Mouse (Mus musculus): ENCODE measurements at regions not wholly inside any gene's neighbourhood (a gene's known extent, or its start where the extent isn't known, plus 50 kb on each side); places are given as distances from the start of the nearest gene placed in this dataset.

DNA sequence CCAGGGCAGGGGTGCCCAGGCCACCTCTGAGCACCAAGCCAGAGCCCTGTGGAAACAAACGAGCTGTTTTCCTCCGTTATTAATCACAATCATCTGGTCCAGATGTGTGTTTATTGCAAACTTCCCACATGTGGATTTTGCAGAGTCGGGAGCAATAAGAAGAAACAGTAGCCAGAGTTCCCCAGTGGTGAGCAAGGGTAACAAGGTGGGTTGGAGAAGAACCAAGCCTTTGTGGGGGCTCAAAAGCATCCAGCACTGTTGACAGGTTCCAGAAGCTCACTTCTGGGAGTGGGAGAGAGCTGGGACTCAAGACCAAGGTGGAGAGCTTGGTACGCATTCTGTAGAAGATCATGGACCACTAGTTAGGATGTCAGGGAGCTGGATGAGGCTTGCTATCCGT lies 63.6 kb downstream of the Hif1an start:
- no peak for DNase-seq

DNA sequence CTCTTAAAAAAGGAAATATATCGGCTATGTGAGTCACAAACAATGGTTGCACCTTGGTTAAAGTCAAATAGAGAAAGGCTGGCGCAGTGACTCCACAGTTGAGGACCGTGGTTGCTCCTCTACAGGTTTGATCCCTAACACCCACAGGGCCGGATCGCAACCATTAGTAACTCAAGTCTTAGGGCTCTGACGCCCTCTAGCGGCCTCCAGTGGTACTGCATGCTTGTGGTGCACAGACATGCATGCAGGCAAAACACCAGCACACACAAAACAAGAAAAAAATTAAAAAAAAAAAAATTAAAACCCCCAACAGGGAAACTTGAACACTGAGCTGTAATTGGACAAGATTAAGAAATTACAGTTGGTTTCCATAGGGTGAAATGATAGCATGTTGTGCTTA lies 67.1 kb downstream of the Hif1an start:
- DNase-seq: no peak

DNA sequence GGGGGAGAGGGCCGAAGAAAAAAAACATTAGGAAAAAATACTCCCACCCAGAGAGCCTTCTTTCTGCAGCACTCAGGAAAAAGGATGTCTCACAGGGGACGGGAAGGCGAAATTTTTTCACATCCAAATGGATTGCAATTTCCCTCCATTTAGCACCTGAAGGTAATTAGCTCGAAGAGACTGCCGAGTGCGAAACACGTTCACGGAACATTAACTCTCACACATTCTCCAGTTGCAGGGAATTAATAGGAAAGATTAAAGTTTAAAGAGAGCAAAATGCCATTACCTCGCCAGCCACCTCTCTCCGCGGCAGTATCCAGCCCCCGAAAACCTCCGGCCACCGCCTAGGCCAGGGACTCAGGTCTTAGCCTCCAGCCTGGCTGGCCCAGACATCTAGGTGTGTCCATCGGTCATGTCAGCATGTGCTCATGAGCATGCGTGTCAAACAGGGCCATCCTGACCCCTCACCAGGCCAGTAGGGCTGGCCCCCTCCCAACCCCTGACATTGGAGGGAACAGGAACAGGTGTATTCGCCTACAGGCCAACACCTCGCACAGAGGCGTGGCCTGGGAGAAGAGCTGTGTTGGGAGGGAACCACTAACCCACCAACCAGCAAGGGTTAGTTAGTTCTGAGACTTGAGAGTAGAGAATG lies 68.8 kb downstream of the Hif1an start:
- no peak for DNase-seq

DNA sequence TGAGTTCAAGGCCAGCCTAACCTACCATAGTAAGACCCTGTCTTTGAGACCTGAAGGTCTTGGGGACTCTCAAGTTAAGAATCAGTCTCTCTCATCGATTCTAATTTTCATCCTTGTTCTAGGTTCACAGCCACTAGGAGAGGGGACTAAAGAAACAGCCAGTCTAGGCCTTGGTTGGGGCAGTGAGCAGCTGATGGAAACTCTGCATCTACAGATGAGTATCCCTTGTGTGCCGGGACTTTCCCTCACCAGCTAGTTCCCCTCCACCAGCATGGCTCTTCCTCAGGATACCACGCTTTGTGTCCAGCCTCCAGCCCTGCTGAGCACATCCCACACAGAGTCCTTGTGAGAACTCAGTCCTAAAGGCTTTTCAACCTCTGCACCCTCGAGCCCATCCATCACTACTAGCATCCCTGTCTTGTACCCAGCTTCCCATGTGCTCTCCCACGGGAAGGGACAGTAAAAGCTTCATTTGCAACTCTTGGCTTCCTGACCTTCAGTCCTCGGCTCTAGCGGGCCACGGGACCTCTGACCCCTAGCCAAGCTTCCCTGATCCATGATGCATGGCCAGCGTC lies 74.6 kb downstream of the Hif1an start:
- DNase-seq: no peak

DNA sequence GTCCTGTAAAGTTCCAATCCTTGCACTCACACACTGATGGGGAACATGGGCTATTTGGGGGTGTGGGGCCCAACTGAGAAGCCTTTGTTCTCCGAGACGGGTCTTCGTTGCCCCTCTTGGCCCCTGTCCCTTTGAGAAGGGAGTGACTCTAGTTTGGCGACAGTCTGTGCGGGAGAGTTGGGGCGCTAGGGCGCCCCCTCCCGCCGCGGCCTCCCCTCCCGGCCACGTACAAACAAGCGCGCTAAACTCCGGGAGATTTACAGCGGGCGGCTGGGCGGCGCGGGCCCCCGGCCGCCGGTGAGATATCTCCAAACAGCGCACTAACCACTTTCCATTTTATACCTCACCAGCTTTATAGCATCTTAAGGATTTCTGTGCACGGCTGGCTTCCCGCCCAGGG lies 77.4 kb downstream of the Hif1an start:
- DNase-seq: no peak

DNA sequence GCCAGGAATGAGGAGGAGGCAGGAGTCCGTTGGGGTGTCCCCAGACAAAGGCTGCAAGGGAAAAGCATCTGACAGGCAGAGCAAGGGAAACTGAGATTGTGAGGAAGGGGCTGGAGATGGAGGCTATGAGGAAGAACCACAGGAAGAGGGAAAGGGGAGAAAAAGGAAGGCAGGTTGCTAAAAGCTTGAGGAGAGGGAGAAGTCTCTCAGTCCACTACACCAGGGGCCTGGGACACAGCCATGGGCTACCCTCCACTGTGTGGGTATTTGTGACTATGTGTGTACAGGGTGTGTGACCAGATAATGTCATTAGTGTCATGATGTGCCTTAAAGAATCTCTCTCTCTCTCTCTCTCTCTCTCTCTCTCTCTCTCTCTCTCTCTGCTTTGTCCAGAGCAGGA lies 77.9 kb downstream of the Hif1an start:
- DNase-seq: no peak

DNA sequence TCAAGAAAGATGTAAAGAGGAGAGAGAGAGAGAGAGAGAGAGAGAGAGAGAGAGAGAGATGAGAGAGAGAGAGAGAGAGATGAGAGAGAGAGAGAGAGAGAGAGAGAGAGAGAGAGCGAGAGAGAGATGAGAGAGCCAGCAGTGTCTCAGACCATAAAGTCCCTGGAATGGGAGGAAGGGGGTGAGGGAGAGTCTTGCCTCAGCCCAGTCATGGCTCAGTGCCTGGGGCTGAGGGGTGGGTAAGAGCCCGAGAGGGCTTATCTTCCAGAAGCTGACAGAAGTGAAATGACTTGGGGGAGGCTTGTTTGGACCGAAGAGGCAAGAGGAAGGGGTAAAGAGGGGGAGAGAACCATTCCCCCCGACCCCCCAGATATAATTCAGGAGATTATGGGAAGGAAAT lies 79.6 kb downstream of the Hif1an start:
- no peak for DNase-seq

DNA sequence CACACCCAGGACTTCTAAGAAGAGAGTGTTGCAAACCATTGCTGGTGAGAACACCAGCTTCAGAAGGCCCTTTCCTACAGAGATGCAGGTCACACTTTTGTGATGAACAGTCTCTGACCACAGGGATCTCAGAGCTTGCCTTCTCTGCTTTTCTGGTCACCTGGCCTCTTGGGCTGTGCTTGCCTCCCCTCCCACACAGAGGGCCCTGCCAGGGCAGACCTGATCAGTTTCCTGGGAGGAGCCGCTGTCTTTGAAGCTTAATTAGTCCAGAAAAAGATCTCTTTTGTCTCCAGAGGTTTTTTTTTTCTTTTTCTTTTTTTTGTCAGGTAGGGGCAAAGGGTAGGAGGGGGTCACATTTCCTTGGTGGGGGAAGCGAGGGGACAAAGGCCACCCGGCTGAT lies 81.7 kb downstream of the Hif1an start:
- no peak for DNase-seq

DNA sequence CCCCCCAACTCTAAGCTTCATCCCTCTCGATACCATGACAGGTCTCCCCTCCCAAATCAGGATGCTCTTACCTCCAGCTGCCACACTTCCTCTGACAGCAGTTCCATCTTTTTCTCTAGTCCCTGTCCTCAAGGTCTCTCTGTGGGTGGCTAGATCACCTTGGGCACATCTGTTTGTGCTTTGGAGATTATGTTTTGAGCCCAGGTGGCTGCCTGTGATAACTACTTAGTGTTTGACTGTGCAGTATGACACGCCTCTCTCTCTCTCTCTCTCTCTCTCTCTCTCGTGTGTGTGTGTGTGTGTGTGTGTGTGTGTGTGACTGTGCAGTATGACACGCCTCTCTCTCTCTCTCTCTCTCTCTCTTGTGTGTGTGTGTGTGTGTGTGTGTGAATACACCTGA lies 82.3 kb downstream of the Hif1an start:
- DNase-seq: no peak

DNA sequence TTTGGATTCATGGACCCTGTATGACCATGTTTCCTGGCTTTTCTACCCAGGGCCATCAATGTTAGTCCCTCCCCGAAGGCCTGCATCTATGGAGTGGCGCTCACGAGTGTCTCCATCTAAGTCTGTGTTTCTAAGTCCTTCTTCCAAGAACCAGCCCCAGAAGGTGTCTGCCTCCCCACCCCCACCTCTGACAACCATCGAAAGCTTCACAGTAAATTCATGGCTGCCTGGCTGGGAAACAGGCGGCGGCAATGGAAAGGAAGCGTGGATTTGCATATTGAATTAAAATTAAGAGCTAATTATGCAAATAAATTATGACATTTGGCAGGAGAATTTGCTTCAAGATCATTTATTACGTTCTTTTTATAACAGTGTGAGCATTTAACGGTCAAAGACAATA lies 83.9 kb downstream of the Hif1an start:
- DNase-seq: no peak

DNA sequence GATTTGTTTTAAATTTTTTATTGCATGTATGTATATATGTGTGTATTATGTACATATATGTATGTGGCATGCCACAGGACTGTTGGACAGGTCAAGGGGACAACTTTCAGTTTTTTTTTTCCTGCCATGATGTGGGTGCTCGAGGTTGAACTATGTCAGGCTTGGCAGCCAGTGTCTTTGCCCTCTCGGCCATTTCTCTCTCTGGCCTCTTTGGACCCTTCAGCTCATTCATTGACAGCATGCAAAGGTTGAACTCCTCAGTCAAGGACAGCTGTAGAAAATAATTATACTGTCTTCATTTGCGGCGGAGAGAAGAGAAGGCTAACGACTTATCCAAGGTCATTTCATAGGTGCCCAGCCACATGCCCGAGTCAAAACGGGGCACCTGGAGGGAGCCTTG lies 86.6 kb downstream of the Hif1an start:
- DNase-seq: no peak

DNA sequence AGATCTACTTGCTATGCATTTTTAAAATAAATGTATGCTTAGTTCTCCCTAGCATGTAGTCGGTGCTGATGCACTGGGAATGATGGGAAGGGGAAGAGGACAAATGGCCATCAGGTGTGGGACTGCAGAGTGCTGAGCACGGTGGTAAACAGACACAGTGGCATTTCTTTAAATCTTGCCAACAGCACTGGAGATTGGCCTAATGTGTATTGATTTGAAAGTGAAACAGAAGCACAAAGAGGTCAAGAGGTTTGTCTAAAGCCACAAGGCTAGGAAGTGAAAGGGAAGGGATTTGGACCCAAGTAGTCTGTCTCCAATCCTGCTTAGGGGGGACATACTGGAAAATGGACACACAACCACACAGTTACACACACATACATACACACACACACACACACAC lies 88.2 kb downstream of the Hif1an start:
- no peak for DNase-seq

DNA sequence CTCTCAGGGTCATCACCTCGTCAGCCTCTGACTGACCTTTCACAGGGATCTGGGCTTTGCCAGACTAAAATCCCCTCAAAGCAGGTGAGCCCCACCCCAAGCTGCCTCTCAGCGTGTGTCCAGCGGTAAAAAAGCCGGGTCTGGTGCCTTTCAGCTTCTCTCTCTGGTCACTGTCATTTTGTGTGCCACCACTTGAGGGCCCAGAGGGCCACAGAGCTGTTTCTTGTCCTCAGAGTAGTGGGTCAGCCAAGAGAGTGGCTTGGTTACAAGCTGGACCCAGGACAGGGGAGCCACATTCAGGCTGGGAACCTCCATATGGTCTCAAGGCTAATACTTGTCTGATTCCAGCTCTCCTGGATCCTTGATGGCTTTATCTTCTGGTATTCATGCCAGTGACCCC lies 89.0 kb downstream of the Hif1an start:
- DNase-seq: no peak

DNA sequence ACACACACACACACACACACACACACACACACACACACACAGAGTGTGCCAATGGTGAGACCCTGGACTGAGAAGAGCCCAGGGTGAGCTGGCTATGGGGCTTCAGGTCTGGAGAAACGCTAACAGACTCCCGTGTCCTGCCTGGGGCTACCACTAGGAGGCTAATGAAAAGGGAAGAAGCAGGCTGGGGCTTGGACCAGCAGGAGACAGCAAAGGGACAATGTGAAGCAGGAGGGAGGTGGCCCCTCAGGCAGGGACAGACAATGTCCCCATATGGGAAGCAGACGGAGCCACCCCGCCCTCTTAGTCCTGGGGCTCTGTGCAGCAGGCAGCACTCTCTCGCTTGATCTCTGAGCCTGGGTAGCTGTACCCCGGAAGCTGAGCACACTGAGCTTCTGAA lies 93.1 kb downstream of the Hif1an start:
- no peak for DNase-seq

DNA sequence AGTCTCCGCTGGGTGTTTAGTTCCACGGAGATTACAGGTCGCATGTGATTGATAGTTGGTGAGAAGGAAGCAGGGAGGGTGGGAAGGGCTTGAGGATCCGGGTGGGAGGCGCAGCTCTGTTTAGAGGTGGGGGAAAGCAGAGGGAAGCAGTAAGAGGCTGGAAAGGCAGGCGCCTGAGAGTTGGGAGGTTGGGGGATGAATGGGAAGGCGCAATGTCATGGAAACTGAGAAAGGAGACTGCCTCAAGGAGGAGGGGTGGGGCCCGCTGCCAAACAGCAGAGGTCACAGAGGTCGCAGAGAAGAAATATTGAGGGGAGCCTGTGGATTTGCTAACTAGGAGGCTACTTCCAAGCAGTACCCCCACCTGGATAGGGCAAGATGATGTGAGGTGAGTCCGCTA lies 96.5 kb upstream of the Pax2 start:
- DNase-seq: no peak

DNA sequence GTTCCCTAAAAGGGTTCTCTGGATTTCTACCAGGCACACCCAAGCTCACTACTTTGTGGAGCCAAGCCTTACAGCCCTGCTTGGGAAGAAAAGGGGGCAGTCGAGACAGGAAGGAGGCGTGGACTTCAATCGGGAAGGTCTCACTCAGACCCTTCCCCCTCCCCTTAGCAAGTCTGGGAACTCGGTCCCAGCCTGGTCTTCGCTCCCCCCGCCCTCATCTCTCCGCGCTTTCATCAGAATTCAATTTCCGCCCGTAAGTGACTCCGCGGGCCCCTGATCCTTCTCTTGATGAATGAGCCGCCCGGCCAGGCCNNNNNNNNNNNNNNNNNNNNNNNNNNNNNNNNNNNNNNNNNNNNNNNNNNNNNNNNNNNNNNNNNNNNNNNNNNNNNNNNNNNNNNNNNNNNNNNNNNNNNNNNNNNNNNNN lies 86.3 kb upstream of the Pax2 start:
- DNase-seq: no peak

DNA sequence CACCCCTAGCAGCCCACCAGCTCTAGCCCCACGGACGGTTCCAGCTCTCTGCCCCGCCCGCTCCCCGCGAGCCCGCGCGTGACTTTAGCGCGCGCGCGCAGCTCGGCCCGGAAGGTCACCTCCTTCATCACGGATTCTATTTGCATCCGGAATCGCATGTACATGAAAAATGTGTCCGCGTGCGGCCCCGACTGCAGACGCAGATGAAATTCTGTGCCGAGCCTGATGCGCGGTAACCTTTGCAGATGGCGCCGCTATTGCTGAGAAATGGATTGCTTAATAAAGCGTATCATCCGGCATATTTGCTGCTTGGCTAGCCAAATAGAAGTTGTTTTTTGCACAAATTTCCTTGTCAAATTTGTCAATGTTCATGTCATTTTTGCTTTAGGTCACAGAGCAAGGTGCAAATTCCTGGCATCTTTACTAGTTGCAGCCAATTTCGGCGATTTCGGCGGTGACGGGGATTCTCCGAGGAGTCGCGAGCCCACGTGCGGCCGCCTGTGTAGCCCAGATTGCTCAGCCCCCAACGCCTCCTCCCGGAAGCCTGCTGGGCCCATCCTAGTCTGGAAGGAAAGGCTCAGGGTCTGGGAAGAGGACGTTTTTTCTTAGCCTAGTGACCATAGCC lies 81.1 kb upstream of the Pax2 start:
- DNase-seq: peak; percentile 20

DNA sequence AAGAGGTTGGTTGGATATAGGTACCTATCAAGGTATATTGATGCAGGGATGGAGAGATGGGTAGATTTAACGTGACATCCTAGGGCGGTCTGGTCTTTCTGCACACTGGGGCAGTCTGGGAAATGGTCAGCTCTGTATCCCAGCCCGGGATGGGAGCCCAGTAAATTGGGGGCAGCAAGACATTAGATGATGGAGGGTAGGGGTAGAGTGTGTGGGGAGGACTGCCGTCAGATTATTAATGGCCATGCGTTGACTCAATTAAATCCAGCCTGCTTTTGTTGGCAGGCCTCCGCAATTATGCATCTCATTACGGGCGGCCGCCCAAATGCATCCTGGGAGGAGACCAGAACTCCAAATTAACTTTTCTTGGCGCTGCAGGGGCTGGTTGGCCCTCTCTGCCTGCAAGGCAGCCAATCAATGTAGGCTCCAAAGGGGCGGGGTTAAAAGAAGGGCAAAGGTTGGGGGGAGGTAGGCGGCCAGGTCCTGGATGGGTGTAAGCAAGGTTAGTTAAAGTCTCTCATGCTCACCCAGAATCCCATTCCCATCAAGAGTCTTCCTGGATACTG lies 79.2 kb upstream of the Pax2 start:
- no peak for DNase-seq

DNA sequence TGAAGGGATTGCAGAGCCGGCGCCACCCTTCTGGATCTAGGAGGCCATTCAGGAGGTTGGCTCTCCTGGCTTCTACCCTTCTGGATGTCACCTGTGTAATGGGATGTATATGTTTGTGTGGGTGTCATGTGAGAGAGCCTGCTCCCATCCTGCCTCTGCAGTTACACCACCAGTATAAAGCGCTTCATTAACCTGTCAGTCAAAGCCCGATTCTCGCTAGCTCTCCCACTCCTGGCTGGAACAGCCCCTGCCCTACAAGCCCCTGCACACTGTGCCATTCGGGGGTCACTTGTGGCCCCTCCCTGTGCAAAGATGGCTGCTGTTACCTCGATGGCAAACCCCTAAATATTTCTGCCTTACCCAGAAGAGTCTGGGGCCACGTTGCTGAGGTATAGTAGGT lies 78.5 kb upstream of the Pax2 start:
- no peak for DNase-seq

DNA sequence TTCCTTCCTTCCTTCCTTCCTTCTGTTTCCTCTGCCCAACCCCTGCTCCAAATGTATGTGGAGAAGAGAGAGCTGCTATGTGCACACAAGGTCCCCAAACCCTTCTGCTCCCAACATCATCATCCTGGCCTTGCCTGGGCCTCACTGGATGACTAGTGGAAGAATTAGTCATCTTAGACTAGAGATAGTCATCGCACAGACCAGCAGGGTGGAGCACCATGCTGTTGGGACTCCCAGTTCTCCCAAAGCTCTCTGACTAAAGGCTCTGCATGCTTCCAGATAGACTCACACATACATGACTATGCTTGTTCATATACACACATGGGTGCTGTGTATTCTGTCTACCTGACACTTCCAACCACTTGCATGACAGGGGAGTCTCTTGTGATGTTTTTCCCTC lies 77.2 kb upstream of the Pax2 start:
- DNase-seq: no peak

DNA sequence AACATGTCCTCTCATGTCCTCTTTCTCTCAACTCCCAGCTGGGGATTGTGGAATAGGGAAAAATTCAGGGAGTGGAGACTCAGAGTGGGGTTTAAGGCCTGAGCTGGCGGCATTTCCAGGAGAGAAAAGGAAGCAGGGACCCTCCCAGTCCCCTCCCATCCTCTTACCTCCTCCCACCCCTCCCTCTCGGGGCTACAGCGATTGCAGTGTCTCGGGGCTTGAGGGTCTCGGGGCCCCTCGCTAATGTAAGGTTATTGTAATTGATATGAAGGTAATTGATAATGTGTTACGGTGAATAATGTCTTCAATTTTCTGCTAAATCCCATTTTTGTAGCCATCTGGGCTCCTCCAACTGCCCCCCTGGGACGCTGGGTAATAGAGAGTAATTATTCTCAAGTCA lies 74.2 kb upstream of the Pax2 start:
- no peak for DNase-seq

DNA sequence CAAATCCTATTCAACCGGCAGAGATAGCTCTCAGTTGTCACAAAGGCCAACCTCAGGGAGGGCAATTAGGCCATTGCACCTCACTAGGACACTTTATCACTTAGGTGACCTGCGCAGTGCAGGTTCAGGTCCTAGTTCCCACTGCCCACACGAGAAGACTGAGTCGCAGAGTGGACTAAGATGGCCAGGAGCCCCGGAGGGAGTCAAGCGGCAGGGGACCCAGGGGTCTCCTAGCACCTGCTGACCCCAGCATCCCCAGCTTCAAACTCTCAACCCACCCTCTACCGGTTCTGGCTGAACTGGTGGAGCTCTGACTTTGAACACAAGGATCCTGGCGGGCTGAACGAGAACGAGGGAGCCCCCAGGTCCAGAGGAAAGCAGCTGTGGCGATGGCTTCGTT lies 72.7 kb upstream of the Pax2 start:
- no peak for DNase-seq

DNA sequence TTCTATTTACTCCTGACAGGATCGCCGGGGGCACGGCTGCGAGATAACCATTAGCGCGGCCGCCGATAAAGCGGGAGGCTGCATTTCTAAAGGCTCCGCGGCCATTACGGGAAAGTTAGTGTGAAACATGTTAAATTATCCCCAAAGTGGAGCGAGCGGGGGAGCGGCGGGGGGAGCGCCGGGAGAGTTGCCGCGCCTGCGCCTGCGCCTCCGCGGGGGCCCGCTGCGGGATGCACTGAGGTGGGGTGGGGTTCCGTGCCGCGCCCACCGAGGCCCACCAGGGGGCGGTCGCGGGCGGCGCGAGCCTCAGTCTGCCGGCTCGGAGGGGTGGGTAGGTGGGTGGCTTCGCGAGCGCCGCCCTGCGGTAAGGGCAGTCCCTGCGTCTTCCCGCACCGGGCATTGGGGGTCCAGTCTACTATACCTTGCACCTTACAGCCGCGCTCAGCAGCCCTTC lies 71.8 kb upstream of the Pax2 start:
- DNase-seq: peak; percentile 48

DNA sequence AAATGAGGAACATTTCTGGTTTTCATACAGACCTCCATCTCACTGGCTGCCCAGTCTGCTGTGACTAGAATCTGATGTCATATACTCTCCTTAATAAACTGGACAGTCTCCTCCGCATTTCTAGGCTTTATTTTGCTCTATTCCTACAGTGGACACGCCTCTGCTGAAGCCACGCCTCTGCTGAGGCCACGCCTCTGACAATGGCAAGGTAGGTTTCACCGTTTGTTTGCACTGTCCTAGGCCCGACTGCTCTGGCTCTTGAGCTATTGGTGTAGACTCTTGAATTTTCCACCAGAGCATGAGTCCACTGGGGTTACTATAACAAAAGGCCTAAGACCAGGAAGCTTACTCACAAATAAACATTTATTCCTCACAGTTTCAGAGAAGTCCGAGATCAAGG lies 69.8 kb upstream of the Pax2 start:
- DNase-seq: no peak

DNA sequence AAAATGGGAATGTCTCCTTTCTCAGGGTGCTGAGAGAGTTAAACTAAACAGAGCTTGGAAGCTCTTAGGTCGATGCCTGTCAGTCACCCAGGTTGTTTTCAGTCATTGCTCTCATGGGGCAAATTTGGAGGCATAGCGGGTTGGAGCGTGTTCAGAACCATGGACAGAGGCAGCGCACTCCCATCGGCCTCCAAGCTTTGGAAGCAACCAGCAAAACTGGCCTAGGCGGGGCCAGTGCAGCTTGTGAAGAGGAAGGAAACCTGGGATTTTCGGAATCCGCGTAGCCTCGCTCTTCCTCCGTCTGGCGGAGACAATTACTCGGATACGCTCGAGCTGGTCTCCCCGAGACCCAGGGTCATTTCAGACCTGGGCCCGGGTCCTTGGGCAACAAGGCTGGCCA lies 63.4 kb upstream of the Pax2 start:
- peak; percentile 43 for DNase-seq

Measured in right cerebral cortex, postnatal 4 days (tissue).